In the genomic region with DNA sequence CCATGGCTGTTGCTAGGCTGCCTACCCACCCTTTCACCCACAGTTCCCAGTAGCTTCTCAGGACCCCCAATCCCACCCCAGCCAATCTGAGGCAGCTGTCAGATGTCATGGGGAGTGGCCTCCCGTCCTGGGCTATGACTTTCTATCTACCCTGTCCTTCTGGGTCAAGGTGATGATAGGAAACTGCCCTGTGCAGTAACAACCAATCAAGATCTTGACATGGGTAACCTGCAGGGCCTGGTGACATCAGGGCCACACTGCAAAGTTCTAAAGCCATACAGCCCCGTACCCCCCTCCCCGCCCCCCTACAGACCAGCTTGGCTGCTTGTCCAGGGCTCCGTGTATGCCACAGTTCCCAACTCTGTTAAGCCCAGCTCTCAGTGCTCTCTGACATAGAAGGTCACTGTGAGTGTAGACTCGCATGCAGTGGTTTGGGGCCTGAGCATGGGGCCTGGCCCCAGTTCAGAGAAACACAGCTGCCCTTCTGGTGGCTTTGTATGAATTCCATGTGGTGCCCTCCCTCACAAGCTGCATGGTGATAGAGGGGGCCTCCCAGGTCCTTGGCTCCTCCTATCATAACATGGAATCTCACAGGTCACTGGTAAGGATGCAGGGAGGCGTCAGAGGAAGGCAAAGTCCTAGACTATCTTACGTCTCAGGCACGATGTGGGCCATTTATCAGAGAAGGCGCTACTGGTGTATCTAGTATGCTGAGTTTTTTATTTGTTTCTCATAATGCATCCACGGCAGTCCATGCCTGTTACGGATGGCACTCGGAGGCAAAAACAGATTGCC, we compare ENCODE assay signal across 15 mouse cellular contexts.
DNase-seq lines count a peak whose midpoint lies in the region; ATAC-seq and TF ChIP-seq lines count a peak whose summit lies in the region.
"Had no signal": no experiment of that assay in that cellular context is flagged by ENCODE, and none has a peak within 500 bp of the region (broad histone marks: within the 10 kb centered on the region; RNA-seq: fewer than 3 reads in every experiment).

No protein-coding gene starts in this region.

- no peak for ATAC-seq in erythroblast, adult 5-6 weeks (replicated peaks; ENCODE audit: low FRiP score, poor library complexity, severe bottlenecking)
- ATAC-seq in hindbrain, embryonic 12.5 days (ENCODE audit: low FRiP score) = no peak
- no peak for ATAC-seq in embryonic facial prominence, embryonic 14.5 days (ENCODE audit: low read depth)
- ATAC-seq in liver, embryonic 13.5 days (ENCODE audit: low read depth) = peak; percentile 76
- ATAC-seq in midbrain, postnatal 0 days (ENCODE audit: low FRiP score) = no peak
- ATAC-seq: hindbrain, embryonic 16.5 days had no signal

- peaks cover 36% of the 10 kb centered on the region for H3K36me3 ChIP-seq in erythroblast, embryonic 14.5 days (ENCODE audit: control insufficient read depth)
- peaks cover 39% of the 10 kb centered on the region for H3K36me3 ChIP-seq in hindbrain, embryonic 10.5 days
- no peaks in the 10 kb centered on the region for H3K36me3 ChIP-seq in hindbrain, embryonic 12.5 days
- H3K36me3 ChIP-seq in embryonic facial prominence, embryonic 14.5 days (ENCODE audit: control insufficient read depth, insufficient read depth, low read length) = peaks cover 39% of the 10 kb centered on the region
- H3K36me3 ChIP-seq in liver, embryonic 13.5 days = peaks cover 24% of the 10 kb centered on the region; the same call in 1 of the 2 replicates
- H3K36me3 ChIP-seq in midbrain, postnatal 0 days (ENCODE audit: insufficient read depth, low read length) = peaks cover 7% of the 10 kb centered on the region; the same call in 1 of the 2 replicates

- H3K27ac ChIP-seq in hindbrain, embryonic 10.5 days = peak overlapping the region; percentile 26
- no peak overlapping the region for H3K27ac ChIP-seq in hindbrain, embryonic 12.5 days
- peak overlapping the region; percentile 2; the same call in 1 of the 2 replicates for H3K27ac ChIP-seq in embryonic facial prominence, embryonic 14.5 days (replicated peaks; ENCODE audit: low read depth, low read length)
- H3K27ac ChIP-seq in liver, embryonic 13.5 days = peak overlapping the region; percentile 97
- H3K27ac ChIP-seq in midbrain, postnatal 0 days (ENCODE audit: low read depth, low read length) = no peak overlapping the region
- H3K27ac ChIP-seq: forebrain, embryonic 12.5 days; macrophage had no signal

- no peaks in the 10 kb centered on the region for H3K27me3 ChIP-seq in erythroblast, embryonic 14.5 days (ENCODE audit: control insufficient read depth)
- no peaks in the 10 kb centered on the region for H3K27me3 ChIP-seq in hindbrain, embryonic 10.5 days (ENCODE audit: insufficient read depth, poor library complexity, severe bottlenecking)
- H3K27me3 ChIP-seq in hindbrain, embryonic 12.5 days = no peaks in the 10 kb centered on the region
- H3K27me3 ChIP-seq in embryonic facial prominence, embryonic 14.5 days (replicated peaks; ENCODE audit: control insufficient read depth, insufficient read depth, low read length) = no peaks in the 10 kb centered on the region
- no peaks in the 10 kb centered on the region for H3K27me3 ChIP-seq in liver, embryonic 13.5 days
- no peaks in the 10 kb centered on the region for H3K27me3 ChIP-seq in midbrain, postnatal 0 days (ENCODE audit: insufficient read depth, low read length)

- H3K9ac ChIP-seq in hindbrain, embryonic 12.5 days = no peak overlapping the region
- H3K9ac ChIP-seq in embryonic facial prominence, embryonic 14.5 days (ENCODE audit: low read depth, low read length) = no peak overlapping the region
- H3K9ac ChIP-seq in liver, embryonic 13.5 days = peak overlapping the region; percentile 56; the same call in 1 of the 2 replicates
- no peak overlapping the region for H3K9ac ChIP-seq in midbrain, postnatal 0 days (replicated peaks; ENCODE audit: low read length, poor library complexity, severe bottlenecking)
- H3K9ac ChIP-seq: forebrain, embryonic 12.5 days had no signal

- H3K4me1 ChIP-seq in erythroblast, embryonic 14.5 days (ENCODE audit: control insufficient read depth) = peaks cover 68% of the 10 kb centered on the region
- peaks cover 56% of the 10 kb centered on the region for H3K4me1 ChIP-seq in hindbrain, embryonic 10.5 days (replicated peaks)
- H3K4me1 ChIP-seq in hindbrain, embryonic 12.5 days = peaks cover 42% of the 10 kb centered on the region
- H3K4me1 ChIP-seq in embryonic facial prominence, embryonic 14.5 days (ENCODE audit: control insufficient read depth, insufficient read depth, low read length) = peaks cover 46% of the 10 kb centered on the region
- H3K4me1 ChIP-seq in liver, embryonic 13.5 days (replicated peaks) = peaks cover 68% of the 10 kb centered on the region
- H3K4me1 ChIP-seq in midbrain, postnatal 0 days (ENCODE audit: insufficient read depth, low read length) = no peaks in the 10 kb centered on the region

- no peak overlapping the region for H3K4me2 ChIP-seq in hindbrain, embryonic 12.5 days (replicated peaks)
- H3K4me2 ChIP-seq in embryonic facial prominence, embryonic 14.5 days (ENCODE audit: low read depth, low read length) = no peak overlapping the region
- H3K4me2 ChIP-seq in liver, embryonic 13.5 days = peak overlapping the region; percentile 47
- no peak overlapping the region for H3K4me2 ChIP-seq in midbrain, postnatal 0 days (ENCODE audit: low read depth, low read length, poor library complexity, severe bottlenecking)
- H3K4me2 ChIP-seq: forebrain, embryonic 12.5 days had no signal

- no peak for DNase-seq in hindbrain, embryonic 10.5 days (ENCODE audit: low spot score)
- no peak for DNase-seq in embryonic facial prominence, embryonic 14.5 days (ENCODE audit: low spot score)
- DNase-seq in liver, embryonic 13.5 days = peak; percentile 56
- no peak for DNase-seq in left cerebral cortex, postnatal 14 days (ENCODE audit: low spot score in 2 of 2)
- DNase-seq in midbrain, postnatal 0 days (ENCODE audit: low spot score) = no peak
- DNase-seq: cerebellum, postnatal 25 days; kidney, adult 8-10 months; midbrain, embryonic 14.5 days; thymus, postnatal 36 days had no signal

- H3K9me3 ChIP-seq in erythroblast, embryonic 14.5 days (ENCODE audit: control insufficient read depth, low read length) = no peaks in the 10 kb centered on the region
- H3K9me3 ChIP-seq in hindbrain, embryonic 10.5 days = no peaks in the 10 kb centered on the region
- H3K9me3 ChIP-seq in hindbrain, embryonic 12.5 days (replicated peaks) = no peaks in the 10 kb centered on the region
- H3K9me3 ChIP-seq in embryonic facial prominence, embryonic 14.5 days (ENCODE audit: control insufficient read depth, low read length) = no peaks in the 10 kb centered on the region
- no peaks in the 10 kb centered on the region for H3K9me3 ChIP-seq in liver, embryonic 13.5 days (replicated peaks)
- no peaks in the 10 kb centered on the region for H3K9me3 ChIP-seq in midbrain, postnatal 0 days (ENCODE audit: low read length)
- H3K9me3 ChIP-seq: forebrain, embryonic 12.5 days had no signal

- intact Hi-C loops in left cerebral cortex, postnatal 14 days (cut with DNase I) = no loop called here

- peak overlapping the region; percentile 13 for H3K4me3 ChIP-seq in erythroblast, embryonic 14.5 days (replicated peaks)
- no peak overlapping the region for H3K4me3 ChIP-seq in hindbrain, embryonic 10.5 days
- H3K4me3 ChIP-seq in hindbrain, embryonic 12.5 days = no peak overlapping the region
- no peak overlapping the region for H3K4me3 ChIP-seq in embryonic facial prominence, embryonic 14.5 days (ENCODE audit: low read depth, low read length)
- no peak overlapping the region for H3K4me3 ChIP-seq in liver, embryonic 13.5 days (replicated peaks)
- H3K4me3 ChIP-seq in midbrain, postnatal 0 days (ENCODE audit: low read depth, low read length) = no peak overlapping the region
- H3K4me3 ChIP-seq: forebrain, embryonic 12.5 days had no signal

- TF ChIP-seq CTCF in midbrain, postnatal 0 days (IDR thresholded peaks at IDR 0.05) = no peak

- WGBS in hindbrain, embryonic 10.5 days = 84% methylated on average over 12 of the region's 12 CpGs
- 87% methylated on average over 12 of the region's 12 CpGs for WGBS in hindbrain, embryonic 12.5 days
- 83% methylated on average over 12 of the region's 12 CpGs for WGBS in embryonic facial prominence, embryonic 14.5 days
- 50% methylated on average over 12 of the region's 12 CpGs for WGBS in liver, embryonic 13.5 days (ENCODE audit: insufficient replicate concordance)
- WGBS in midbrain, postnatal 0 days = 87% methylated on average over 12 of the region's 12 CpGs

Comparison
In these comparisons a context has a peak if more than half of its experiments do, and no peak if none do; other contexts are left out.
1. H3K27ac ChIP-seq: peak in hindbrain, embryonic 10.5 days (single experiment), embryonic facial prominence, embryonic 14.5 days (single experiment) and liver, embryonic 13.5 days (single experiment); none in hindbrain, embryonic 12.5 days (single experiment) and midbrain, postnatal 0 days (single experiment).